Mouse (Mus musculus) ZHBTc4 (cell line): ENCODE measurements around the gene Rnft2.
A peak's percentile ranks its signal among the peaks of the same experiment; 100 is the strongest.

ENCODE experiments used
- DNase-seq: peaks from one replicate; pipeline ENCODE4 v3.0.0-alpha.2; 2011; ENCODE audit warnings: low read depth, low spot score

Gene Rnft2

DNA sequence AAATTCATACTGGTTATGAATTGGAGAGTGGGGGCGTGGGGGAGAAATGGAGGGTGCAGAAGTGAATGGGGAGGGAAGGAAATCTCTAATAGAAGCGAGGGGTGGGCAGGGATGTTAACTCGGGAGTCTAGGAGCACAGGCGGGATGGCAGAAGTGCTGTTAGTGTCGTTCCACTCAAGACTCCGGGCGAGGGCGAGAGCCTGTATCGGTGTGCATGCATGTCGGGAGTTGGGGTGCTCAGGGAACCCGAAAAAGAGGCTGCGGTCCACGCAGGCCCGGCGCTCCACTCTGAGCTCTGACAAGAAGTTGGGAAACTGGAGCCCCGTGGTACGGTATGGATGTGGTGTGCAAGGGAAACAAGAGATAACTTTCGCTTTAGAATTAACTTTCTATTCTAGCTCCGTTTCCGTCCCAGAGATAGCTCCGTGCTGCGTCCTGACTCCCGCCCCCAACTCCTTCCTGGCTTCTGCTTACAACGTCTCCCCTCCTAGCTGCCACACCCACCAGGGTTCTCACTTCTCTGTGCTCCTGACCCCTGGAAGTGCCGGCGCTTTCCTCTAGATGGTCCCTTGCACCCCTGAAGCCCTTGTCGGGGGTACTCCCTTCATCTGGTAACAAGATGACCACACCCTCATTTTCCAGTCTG is 72.7 kb downstream of the Rnft2 start:
- DNase-seq = peak; percentile 51

DNA sequence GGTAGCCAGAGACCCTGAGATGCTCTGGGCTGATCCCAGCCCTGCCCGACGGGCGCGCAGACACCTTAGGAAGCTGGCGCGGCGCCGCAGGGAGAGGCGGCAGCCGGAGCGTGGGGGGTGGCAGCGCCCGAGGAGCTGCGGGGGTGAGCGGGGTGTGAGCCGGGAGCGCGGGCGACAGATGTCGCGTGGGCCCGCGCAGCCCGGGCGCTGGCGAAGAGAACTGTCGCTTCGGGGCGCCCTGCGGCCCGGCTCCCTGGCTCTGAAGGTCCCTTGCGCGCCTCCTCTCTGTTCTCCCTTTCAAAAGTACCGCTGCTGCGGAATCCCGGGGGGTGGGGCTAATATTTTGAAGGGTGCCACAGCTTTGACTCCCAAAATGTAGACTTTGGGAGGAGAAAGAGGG is 73.3 kb downstream of the Rnft2 start:
- DNase-seq = peak; percentile 34

DNA sequence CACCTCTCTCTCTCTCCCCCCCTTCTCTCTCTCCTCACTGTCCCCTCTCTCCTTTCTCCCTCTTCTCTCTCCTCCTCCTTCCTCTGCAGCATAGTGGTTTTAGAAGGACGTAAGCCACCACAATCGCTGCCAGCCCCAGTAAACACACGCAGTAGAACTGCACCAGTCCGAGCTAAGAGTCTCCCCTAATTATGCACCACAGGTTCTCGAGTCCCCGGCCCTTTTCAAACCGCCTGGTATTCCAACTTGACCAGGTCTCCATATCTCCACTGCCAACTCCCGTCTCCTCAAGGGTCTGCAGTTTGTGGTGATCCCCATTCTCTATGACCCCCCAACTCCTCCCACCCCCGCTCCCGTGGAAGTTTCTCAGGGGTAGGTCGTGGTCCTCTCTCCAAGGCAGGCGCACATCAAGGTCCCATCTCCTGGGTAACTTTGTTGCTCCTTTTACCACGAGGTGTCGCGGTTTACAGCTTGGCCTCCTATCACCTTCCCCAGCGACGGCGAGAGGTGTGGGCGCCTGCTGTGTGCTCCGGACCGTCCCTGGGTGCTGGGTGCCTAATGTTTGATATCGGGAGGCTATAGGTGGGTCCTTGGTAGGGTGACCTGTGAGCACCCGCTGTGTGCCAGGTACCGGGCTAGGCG is 73.9 kb downstream of the Rnft2 start:
- DNase-seq = peak; percentile 72

DNA sequence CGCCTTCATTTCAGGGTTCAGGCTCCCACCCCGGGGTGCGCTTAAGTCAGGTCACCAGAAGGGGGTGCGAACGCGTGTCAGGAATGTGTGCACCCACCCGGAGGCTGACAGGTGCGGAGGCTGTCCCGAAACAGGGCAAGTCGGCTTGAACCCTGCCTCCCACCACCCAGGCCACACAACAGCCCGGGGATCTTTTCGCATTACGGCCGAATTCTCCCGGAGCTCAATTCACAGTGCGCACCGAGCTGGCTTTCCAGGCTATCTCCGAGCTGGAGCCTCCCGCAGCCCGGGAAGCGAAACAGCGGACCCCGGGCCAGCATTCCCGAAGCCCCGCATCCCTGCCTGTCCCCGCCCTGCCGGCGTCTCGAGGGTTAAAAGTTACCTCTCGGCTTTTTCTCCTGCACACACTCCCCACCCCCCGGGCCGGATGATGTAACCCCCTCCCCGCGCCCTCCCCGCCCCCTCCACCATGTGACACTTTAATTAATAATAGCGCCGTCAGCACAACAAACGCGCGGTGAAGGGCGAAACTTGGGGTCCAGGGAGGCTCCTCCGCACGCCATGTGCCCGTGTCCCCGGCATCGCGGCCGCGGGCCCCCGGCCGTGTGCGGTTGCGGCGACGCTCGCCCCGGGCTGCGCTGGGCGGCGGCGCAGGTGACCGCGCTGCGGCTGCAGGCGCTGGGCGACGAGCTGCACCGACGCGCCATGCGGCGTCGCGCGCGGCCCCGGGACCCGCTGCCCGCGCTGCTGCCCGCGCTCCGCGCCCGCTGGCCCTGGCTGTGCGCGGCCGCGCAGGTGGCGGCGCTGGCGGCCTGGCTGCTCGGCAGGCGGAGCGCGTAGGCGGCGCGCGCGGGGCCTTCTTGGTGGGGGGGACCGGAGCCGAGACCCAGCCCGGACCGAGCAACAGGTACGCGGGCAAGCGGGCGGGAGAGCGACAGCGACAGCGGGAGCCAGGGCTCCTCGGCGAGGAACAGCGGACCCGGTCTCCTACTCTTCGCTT is 75.4 kb downstream of the Rnft2 start:
- DNase-seq = peak; percentile 53

DNA sequence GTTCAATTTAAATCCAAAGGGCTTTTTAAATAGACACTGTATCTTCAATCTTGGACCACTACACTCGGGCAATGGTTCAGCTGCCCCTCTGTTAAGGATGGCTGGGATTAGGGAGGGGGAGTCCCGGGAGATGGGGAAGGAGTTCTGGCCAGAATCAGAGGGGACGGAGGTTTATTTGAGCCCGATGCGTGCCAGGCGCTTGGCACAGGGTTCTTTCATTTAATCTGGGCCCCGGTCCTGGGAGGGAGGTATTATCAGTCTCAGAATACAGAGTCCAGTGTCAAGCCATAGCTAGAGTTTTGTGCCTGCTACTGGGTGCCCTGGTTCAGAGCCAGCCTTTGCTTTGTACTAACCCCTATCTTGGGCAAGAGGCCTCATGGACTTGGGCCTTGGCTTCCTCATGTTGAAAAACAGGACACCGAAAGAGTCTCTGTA is 77.3 kb downstream of the Rnft2 start:
- no peak for DNase-seq

DNA sequence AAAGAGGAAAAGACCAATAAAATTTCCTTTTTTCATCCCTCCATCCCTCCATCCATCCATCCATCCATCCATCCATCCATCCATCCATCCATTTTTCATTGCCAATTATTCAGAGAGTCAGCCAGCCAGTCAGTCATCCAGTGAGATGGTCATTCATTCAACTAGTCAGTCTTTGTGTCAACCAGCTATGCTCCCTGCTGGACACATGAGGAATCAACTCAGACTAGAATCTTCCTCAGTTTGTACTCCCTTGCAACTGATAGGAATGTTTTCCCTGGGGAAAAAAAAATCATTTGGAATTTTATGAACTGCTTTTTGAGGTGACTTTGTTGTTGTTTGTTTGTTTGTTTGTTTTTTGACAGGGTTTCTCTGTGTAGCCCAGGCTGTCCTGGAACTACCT is 79.5 kb downstream of the Rnft2 start:
- DNase-seq = peak; percentile 41

DNA sequence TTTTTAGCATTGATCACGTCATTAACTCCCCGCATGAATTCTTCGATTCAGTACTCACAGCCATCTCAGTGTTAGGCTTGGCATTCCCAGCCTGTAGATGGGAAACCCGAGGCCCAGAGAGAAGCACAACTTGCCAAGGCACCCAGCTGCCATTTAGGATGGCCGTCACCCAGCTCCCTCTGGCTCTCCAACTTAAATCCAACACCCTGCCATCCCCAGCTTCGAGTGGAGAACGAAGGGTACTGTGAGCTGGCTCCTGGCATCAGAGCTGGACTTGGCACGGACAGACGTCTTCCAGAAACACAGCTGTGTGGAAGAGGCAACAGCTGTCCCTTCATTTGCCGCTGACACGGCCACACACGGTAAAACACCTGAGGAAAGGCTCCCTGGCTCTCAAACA is 80.3 kb downstream of the Rnft2 start, which contains the start of gene Hrk:
Gene Hrk, plus strand, starts transcription at position 68 of the 400 bp plus-strand sequence.
- DNase-seq = no peak

DNA sequence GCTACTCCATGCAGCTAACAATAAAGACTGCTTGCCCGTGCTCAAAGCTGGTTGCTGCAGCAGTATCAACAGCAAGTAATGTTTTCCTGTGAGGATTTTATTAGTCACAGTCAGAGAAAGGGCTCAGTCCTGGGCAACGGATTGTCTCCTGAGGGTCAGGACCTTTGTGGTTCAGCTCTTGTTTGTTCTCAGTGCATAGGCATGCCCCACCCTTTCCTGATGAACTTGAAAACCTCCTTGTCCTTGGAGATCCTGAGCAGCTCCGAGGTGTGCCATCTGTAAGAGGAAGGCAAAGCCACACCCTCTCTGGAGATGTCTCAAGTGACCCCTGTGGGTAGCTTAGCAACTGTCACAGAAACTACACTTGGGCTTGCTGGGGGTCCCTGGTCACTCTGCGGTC is 84.2 kb downstream of the Rnft2 start:
- peak; percentile 66 for DNase-seq

DNA sequence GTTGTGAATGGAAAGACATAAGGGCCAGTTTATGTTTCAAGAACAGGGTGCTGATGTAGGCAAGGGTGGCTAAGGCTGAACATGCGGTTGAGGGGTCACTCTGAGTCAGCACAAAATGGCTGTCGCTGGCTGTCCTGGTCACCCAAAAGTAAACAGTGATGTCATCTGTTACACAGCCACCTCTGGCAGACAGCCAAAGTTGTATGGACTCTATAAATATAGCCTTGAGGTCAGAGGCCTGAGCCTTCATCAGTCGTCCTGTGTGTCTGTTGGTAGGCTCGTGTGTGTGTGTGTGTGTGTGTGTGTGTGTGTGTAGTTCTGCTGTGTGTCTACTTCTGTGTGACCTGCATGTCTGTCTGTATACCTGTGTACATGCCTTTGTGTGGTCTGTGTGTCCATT is 87.9 kb downstream of the Rnft2 start:
- no peak for DNase-seq

DNA sequence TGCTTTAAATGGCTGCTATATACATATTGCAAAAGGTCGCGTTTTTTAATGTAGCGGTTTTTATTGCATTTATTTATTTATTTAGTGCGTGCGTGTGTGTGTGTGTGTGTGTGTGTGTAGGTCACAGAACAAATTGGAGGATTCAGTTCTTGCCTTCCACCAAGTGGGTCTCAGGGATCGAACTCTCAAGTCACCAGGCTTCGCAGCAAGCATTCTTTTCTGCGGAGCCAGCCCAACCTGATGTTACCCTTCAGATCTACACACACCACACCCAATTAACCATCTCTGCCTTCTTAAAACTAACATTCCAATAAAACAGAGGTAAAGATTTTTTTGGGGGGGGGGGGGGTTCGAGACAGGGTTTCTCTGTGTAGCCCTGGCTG is 89.4 kb downstream of the Rnft2 start:
- DNase-seq = no peak

DNA sequence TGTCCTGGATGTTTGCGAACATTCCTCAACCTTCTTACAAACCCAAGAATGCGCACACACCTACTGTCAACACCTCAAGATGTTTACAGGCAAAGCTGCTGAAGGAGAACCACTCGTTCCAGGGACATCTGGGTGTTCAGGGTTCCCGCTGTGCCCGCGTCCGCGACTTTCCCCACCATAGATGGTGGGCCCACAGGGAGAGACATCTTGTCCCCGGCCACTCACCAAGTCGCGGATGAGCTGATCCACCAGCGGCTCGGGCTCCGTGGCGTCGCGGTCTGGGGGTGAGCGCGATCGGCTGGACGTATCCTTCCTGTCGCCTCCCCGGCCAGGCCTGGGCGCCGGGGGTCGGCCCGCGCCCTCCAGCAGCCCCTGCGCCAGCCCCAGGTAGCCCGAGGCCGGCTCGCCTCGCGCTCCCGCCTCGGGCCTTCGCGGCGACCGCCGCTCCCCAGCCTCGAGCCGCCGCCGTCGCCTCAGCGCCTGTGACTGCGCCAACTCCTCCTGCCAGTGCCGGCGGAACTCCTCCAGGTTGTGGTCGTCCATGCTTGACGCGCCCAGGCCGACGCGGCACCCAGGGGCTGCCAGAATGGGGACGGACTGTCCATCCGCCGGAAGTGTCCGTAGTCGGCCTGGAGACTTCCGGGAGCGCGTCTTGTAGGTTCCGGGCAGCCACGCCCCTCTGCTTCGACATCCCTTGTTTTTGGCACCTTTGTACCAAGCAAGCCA is 89.9 kb downstream of the Rnft2 start, which contains the start of gene Fbxw8:
Gene Fbxw8, minus strand, starts transcription at position 626 of the 726 bp plus-strand sequence.
- DNase-seq = peak; percentile 91

DNA sequence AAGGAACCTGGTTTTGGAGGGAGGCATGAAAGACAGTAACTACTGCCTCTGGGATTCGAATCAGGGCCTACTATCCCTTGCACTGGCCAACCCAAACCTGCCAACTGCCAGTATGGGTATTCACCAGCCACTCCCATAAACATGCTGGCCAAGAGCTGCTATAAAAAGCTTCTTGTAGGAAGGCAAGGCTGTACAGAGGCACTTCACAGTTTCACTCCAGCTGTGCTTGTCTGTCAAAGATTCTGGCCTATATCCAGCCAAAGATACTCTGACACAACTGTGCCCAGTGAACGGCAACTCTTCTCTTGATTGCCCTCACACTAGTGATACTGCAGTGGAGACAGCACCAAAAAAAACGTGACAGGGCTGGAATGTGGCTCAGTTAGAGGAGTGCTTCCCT is 95.2 kb downstream of the Rnft2 start:
- DNase-seq = no peak

DNA sequence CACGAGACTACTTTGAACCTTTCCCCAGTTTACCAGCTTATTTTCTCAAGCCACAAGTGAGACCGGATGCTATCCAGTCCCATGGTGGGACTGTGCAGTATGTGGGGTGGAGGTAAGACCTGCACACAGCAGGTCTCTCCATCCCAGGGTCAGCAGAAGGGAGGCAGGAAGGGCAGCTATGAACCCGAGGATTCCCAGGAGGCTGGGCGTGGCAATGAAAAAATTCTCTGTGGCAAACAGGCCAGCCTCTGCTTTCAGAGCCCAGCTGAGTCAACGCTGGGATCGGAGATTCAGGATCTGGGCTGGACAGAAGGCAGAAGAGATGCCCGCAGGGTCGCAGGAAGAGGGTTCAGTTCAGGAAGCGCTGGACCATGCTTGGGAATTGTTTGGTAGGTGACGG is 97.7 kb downstream of the Rnft2 start:
- DNase-seq = no peak

DNA sequence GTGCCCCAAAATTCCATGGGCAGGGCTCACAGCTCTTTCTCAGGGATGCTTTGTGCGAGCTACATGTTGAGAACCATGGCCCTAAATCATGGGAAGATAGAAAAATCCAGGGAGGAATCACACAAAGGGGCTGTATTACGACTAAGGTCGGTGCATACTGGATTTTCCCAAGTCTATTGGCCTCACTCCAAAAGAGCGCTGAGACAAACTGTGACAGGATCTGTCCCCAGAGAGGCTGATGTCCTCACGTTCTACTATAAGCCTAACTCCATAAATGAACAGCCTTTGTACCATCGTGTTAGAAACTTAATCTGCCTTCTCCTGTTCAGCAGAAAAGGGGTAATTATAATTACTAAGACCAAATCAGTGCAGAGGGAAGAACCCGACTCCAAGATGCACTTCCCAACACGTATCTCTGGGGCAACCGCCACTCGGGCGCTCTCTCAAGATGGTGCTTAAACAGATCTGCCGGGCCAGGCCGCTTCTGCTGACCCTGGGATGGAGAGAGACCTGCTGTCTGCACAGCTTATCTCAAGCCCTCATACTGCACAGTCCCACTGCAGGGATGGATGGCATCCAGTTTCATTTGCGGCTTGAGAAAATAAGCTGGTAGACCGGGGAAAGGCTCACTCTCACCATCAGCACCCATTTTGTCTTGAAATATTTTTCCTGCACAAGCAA is 98.8 kb downstream of the Rnft2 start:
- no peak for DNase-seq

DNA sequence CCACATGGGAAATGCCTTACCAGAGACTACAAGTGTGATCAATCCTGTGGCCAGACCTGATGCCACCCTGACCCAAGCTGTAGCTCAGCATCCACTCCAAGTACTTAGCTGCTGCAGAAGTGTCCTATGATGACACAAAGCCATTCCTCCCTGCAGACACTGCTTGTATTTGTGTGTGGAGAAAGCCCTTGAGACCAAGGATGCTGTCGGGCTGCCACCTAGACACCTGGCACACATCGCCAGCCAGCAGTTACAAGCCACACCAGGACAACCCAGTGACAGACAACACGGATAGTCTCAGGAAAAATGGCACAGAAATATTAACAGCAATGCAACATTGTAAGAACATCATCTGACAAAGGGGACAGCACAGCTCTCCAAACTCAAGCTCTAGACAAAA is 99.5 kb downstream of the Rnft2 start:
- DNase-seq = no peak

DNA sequence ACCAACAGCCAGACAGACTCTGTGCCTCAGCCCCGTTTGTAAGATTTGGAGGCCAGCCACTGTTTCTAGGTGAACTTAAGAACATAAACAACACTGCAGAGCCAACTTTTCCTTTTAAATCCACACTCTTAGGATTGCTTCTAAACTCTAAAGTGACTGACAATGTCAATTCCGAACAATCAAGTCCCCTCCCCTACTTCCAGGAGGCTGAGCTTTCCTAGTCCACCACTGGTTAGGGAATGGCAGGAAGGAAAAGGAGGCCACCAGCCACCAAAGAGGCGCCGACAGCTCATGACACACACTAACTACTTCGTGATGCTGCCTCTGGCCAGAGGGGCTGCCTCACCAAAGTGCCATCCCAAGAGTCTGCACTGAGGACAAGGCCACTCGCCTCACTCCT is 100.1 kb downstream of the Rnft2 start:
- no peak for DNase-seq

DNA sequence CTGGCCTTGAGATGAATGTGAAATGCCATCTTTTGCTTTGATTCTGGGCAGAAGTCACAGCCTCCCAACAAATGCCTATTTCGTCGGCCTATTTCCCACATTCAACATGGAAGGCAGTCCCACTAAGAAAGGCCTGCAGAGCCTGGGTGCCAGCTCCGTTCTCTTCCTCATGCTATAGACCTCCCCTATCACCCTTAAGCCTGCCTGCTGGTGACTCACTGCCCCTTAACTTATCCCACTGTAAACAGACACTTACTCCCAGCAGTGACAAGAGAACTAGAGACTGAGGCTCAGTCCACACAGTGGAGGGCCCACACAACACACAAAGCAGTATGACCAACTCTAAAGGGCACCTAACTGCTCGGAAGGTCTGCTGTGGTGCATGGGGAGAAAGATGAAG is 100.6 kb downstream of the Rnft2 start:
- no peak for DNase-seq

DNA sequence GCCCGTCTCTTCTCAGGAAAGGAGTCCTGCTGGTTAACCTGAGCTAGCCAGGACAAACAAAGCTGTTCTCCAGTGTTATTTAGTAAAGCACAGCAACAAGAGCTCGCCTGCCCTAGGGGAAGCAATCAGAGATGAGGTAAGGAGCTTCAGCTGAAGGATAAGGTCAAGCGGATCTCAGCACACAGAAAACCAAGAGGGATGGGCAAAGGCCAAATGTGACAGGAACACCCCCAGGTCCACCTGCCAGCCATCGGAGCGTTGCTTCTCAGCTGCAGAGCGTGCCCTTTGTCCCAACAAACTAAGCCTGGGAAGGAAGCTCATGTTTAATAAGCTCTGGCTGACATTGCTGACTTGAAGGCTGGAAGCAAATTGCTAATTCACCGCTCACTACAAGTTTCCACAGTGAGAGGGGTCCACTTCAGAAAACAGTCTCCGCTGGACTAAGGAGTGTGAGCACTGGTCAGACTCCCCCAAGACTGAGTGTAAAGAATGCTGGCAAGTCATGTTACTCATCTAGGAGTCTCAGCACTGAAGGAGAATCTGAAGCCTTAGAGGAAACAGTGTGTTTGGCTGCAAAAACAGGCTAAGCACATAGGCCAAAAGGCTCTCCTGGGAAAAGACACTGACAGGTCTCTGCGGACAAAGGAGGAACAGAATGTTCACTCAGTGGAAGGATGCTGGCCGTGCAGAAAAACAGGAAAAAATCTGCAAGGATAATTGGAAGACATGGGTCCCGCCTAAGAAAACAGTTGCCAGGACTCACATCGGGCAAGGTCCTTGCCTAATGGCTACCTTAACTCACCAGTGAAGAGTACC is 101.5 kb downstream of the Rnft2 start:
- no peak for DNase-seq

DNA sequence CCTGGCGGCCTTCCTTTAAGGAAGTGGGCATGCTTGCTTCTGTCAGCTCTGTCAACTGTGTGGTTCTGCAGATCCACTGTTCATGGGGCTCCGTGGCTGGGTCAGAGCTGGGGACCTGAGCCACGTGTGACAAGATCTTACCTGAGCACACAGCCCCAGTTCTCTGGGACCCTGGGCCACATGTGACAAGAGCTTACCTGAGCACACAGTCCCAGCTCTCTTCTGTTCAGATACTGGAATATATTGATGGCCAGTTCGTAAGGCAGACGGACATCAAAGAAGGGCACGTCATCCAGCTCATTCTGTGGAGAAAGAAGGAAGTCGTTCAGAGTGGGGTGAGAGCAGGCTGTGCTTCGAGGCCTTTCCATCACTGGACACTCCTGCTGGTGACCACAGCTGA is 102.4 kb downstream of the Rnft2 start:
- no peak for DNase-seq
